Mouse (Mus musculus): ENCODE measurements at regions not wholly inside any gene's neighbourhood (a gene's known extent, or its start where the extent isn't known, plus 50 kb on each side); places are given as distances from the start of the nearest gene placed in this dataset.

DNA sequence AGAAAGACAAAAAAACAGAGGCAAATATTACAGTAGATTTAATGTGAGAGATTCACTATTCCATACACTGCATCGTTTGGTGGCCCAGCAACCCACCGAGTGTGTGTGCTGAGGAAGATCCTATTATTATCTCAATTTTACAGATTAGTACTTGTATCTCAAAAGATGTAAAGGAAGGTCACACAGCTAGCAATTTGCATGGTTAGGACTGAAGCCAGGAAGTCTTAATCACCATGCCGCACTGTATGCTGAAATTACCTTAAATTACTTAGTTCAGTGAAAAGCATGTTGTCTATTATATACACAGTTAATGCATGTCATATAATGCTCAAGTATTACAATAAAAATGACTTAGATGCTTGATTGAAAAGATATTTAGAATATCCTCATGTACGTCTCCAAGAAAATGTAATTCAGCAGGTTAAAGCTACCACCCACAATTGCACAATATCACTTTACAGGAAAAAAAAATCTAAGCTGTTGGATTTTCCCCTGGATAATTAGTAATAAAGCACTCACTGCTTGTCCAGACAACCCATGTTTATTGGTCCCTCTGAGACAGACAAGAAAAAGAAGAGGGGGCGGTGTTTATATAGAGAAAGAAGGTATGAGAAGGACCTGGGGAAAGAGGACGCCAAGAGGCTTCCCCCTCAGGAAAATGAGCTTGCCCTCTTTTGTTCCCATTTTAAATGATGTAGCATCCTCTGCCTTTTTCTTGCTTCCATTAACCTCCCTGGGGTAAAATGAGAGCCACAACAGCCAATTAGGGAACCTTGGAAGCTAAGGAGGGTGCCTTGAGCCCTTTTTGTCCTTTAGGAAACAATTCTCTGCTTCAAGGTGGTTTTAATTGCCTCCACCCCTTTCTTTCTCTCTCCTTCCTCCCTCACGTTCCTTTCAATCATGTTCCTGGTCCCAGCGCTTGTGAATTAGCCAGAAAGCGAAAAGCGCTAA is 204.6 kb upstream of the Xrcc4 start:
- no peak for DNase-seq (ENCODE audit: low read depth, low spot score)

- DNase-seq (ENCODE audit: low read depth, low spot score): peak; percentile 16
Measured at GRCm38 (mm10) chr13:90292905-90293304, 203.5 kb upstream of the Xrcc4 start.

GRCm38 (mm10) chr13:90292124-90292523 is 202.7 kb upstream of the Xrcc4 start:
- DNase-seq (ENCODE audit: low read depth, low spot score): no peak

GRCm38 (mm10) chr13:90280976-90281375 is 191.6 kb upstream of the Xrcc4 start:
- no peak for DNase-seq (ENCODE audit: low read depth, low spot score)

- no peak for DNase-seq (ENCODE audit: low read depth, low spot score)
Measured at GRCm38 (mm10) chr13:90279786-90280382, 190.5 kb upstream of the Xrcc4 start.

DNA sequence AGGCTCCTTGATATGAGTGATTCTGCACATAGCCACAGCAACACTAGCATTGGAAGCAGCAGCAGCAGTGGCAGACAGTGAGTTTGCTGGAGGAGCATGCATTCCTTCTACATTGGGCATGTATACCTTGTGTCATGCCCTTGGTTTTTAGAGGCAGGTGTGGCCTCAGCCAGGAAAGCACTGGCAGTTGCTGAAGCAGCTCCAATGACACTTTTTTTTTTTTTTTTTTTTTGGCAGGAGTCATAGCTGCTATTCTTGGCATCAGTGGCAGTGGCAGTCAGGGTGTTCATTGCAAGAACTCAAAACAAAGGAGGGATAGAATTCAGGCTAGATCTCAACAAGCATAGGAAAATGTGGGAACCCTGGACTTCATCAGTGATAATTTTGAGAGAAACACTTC is 189.9 kb upstream of the Xrcc4 start:
- DNase-seq (ENCODE audit: low read depth, low spot score): no peak

DNA sequence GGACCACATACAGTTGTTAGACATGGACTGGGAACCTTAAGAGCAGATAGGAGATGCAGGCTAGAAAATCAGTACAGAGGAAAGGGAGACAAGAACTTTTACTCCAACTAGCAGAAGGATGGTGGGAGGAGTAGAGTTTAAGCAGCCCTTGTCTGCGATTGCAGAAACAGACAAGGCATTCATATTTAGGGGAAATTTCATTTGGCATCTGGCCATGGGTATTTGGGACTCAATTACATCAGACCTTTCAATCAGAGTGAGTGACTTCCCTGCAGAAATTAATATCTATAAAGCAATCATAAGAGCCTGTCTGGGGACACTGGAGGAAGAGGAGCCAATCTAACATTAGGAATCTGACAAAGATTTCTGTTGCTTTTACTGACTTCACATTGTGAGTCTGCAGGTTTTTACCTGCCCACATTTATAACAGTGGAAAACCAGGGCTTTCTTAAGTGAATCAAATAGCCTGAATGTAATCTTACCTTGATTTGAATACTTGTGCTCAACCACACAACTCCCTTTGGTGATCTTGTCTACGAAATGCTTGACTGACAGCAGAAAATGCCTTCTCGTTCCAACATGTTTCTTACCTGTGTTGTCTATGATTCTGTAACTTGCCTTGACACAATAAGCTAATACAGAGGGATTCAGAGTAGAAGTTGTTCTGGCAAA is 169.8 kb upstream of the Xrcc4 start:
- no peak for DNase-seq (ENCODE audit: low read depth, low spot score)

DNA sequence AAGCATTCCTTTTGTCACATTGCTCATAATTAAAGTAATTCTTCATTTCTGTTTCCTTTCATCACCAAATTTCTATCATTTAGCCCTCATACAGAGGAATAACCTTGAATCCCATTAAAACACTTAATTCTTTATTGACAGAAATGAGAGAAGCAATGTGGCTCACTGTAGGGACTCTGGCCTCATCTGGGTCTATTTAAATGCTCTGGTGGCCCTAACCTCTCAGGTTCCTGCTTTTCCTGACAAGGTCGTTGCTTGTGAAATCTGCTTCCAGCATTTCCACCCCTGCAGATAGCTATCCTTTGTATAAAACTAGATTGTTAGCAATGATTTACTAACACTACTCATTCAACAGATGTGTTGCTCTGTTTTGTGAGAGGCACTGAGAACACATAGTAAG is 163.6 kb upstream of the Xrcc4 start:
- DNase-seq (ENCODE audit: low read depth, low spot score): peak; percentile 32

GRCm38 (mm10) chr13:90245997-90246765 is 156.8 kb upstream of the Xrcc4 start:
- no peak for DNase-seq (ENCODE audit: low read depth, low spot score)

DNA sequence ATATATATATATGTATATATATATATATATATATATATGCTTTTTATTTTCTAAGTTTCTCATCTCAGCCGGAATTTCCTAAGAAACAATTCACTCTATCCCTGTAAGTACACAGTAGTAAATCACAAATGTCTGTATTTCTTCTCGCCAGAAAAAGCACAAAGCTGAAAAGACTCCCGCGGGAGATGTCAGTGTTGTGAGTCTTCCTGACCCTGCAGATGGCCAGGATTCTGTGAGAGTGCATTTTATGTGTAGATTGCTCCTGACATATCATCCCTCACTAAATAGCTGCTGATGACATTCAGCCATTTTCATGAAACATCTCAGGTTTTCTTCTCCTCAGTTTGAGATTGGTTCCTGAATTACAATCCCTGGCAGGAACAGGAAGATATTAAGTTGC is 148.9 kb upstream of the Xrcc4 start:
- DNase-seq (ENCODE audit: low read depth, low spot score): peak; percentile 75

DNA sequence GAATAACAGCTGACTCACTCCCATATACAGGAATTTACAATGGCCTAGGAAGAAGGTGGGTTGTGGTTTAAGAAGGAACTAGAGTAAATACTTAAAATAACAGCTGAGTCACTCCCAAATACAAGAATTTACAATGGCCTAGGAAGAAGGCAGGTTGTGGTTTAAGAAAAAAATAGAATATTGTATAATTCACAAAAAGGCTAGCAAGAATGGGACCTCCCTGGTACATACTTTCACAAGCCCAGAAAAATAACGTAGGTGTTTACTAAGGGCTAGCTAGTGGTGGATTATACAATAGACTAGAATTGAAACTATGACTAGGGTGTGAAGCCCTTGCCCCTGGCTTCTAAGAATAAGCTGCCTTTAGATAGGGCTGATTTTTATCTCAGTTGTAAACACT is 144.6 kb upstream of the Xrcc4 start:
- DNase-seq (ENCODE audit: low read depth, low spot score): no peak

- no peak for DNase-seq (ENCODE audit: low read depth, low spot score)
Measured at GRCm38 (mm10) chr13:90233561-90233960, 144.2 kb upstream of the Xrcc4 start.

DNA sequence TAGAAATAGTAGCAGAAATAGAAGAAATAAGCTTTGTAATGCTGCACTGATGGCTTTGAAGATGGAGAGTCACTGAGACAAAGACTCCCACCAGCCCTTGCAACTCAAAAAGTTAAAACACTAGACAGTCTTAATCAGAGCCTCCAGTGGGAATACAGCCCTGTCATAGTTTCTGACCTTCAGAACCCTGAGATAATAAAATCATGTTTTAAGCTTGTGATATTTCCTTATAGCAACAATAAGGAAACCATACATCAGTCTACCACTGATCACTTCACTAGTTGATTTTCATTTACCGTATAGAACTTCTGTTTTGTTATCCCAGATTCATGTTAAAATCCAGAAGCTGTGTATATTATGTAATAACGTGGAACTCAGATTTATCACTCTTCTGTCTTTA is 139.7 kb upstream of the Xrcc4 start:
- DNase-seq (ENCODE audit: low read depth, low spot score): no peak

DNA sequence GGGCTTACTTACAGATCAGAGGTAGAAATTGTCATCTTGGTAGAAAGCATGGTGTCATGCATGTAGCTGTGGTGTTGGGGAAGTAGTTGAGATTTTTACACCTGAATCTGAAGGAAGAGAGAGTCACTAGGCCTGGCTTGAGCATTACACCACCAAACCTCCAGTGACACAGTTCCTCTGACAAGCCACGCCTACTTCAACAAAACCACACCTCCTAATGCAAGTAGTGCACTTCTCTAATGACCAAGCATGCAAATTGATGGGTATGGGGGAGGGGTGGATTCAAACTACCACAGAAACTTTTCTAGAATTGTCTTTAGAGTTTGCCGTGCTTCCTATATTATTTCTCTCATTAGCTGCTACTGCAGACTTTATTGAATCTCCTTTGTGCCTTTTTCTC is 136.8 kb upstream of the Xrcc4 start:
- DNase-seq (ENCODE audit: low read depth, low spot score): no peak

GRCm38 (mm10) chr13:90212390-90212789 is 123.0 kb upstream of the Xrcc4 start:
- DNase-seq (ENCODE audit: low read depth, low spot score): no peak

- no peak for DNase-seq (ENCODE audit: low read depth, low spot score)
Measured at GRCm38 (mm10) chr13:90207875-90208274, 118.5 kb upstream of the Xrcc4 start.

All from mesoderm, embryonic 11.5 days (tissue).